Mouse (Mus musculus) ovary, postnatal 14 days (tissue): ENCODE data around the gene Eps15.

ENCODE experiments used
- DNase-seq: peaks from one replicate; pipeline ENCODE4 v3.0.0; 2022; ENCODE audit warnings: low spot score

Eps15 gene

DNA sequence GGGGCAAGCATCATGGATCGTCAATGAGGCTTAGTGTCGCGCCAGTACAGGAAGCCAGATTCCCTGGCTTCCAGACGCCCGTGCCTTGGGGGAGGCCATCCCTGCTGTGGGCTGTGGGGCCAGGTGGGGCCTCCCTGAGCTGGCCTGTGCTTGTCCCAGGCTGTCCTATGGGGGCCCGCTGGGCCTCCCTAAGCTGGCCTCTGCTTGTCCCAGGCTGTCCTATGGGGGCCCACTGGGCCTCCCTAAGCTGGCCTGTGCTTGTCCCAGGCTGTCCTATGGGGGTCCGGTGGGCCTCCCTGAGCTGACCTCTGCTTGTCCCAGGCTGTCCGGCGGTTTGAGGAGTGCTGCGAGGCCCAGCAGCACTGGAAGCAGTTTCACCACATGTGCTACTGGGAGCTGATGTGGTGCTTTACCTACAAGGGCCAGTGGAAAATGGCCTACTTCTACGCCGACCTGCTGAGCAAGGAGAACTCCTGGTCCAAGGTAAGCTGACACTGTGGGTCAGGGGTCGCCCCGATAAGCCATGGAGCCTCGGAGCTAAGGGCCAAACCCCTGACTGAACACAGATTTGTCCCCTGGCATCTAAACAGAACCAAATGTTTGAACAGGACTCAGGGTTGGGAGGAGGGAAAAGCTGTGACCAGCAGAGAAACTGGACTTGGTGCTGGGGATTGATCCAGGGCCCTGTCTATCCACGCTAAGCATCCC, 152.8 kb downstream of the Eps15 start:
- no peak for DNase-seq

DNA sequence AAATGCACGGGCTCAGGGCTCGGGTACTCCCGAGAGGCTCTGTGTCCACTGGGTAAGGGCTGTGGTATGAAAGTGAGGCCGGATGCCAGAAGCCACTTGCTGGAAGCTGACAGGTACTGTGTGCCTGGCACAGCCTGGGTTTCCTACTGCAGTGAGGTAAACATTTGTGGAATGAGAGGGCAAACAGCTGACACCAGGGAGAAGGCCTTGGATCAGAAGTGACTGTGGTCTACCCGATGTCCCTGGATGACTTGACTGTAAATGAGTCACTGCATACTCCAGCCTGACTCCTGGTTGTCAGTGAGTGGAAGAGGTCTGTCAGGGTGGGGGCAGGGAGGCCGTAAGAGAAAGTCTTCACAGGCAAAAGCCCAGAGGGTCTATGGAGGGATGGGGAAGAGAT, 153.6 kb downstream of the Eps15 start:
- no peak for DNase-seq

GRCm38 (mm10) chr4:109434256-109434655, 154.2 kb downstream of the Eps15 start:
- no peak for DNase-seq
